Mouse (Mus musculus) heart, embryonic 11.5 days (tissue): ENCODE measurements around the gene Atp6v1f. TPM values are rescaled to one million over a fixed set of nuclear protein-coding genes. Genes with fewer than 3 reads are reported as not detected.

Source experiments
- ATAC-seq: fragments of 200-750 bp; cut with Nextera tagmentation; replicated peaks from 2 replicates; pipeline ENCODE4 v1.8.0; 2017; ENCODE audit warnings: moderate library complexity; ENCODE audit not compliant: insufficient number of reproducible peaks, low FRiP score, low TSS enrichment
- H3K27ac ChIP-seq: fragments of 300-500 bp; sonication (generic); 2 replicates; pipeline ENCODE4 v1.5.1; 2014; ENCODE audit warnings: mild to moderate bottlenecking, low read depth, low read length
- H3K27me3 ChIP-seq: fragments of 300-500 bp; sonication (generic); 2 replicates; pipeline ENCODE4 v1.6.1; 2014; ENCODE audit warnings: mild to moderate bottlenecking, low read length, mixed read lengths; ENCODE audit not compliant: control insufficient read depth, insufficient read depth
- H3K36me3 ChIP-seq: fragments of 300-500 bp; sonication (generic); 2 replicates; pipeline ENCODE4 v1.6.1; 2014; ENCODE audit warnings: mild to moderate bottlenecking, low read length, moderate library complexity, mixed read lengths; ENCODE audit not compliant: control insufficient read depth, insufficient read depth
- H3K4me1 ChIP-seq: fragments of 300-500 bp; sonication (generic); 2 replicates; pipeline ENCODE4 v1.6.1; 2014; ENCODE audit warnings: low read length; ENCODE audit not compliant: control insufficient read depth, insufficient read depth
- H3K4me2 ChIP-seq: fragments of 300-500 bp; sonication (generic); 2 replicates; pipeline ENCODE4 v1.6.1; 2014; ENCODE audit warnings: mild to moderate bottlenecking, moderate library complexity
- H3K4me3 ChIP-seq: fragments of 300-500 bp; sonication (generic); 2 replicates; pipeline ENCODE4 v1.5.1; 2014; ENCODE audit warnings: low read depth, low read length
- H3K9ac ChIP-seq: fragments of 300-500 bp; sonication (generic); 2 replicates; pipeline ENCODE4 v1.6.1; 2014; ENCODE audit warnings: mild to moderate bottlenecking, low read depth, low read length, moderate library complexity
- H3K9me3 ChIP-seq: fragments of 300-500 bp; sonication (generic); replicated peaks from 2 replicates; pipeline ENCODE4 v1.6.1; 2016; ENCODE audit warnings: low read length; ENCODE audit not compliant: control insufficient read depth
- WGBS: fragments of 180-500 bp; shearing (Covaris S2); extraction: QIAGEN DNeasy Blood & Tissue Kit; methylation state at CpG from one replicate; pipeline ENCODE4 v1.1.7; 2014; ENCODE audit not compliant: insufficient replicate concordance; 5-methylcytosine and 5-hydroxymethylcytosine counted together
- polyA plus RNA-seq: library from polyadenylated mRNA; unstranded; fragments of >200 nt; fragmentation: Nextera tagmentation; extraction: Ambion mirVana; gene quantifications from 2 replicates; pipeline ENCODE4 v1.2.1, GENCODE M21; 2014

Gene Atp6v1f
- polyA plus RNA-seq, 1 experiment from 2014 or later, result 209 TPM

DNA sequence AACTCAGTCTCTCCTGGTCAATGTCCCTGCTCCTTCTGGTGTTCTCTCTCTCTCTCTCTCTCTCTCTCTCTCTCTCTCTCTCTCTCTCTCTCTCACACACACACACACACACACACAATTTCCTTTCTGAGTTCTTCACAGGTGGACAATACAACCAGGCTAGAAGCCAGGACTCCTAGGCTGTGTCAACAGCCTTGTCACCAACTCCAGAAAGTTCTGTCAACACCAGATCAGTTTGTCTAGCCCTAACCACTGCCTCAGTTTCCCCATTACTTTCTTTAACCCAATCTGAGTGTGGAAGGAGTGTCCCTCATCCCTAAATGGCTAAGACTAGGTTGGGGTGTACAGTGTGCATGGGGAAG, 34.9 kb upstream of the Atp6v1f start:
- no peaks in the 10 kb centered on the region for H3K27me3 ChIP-seq
- H3K4me3 ChIP-seq, result peak overlapping the region; percentile 67
- H3K36me3 ChIP-seq, result no peaks in the 10 kb centered on the region
- H3K4me1 ChIP-seq, result peaks cover 44% of the 10 kb centered on the region
- H3K27ac ChIP-seq, result peak overlapping the region; percentile 97
- ATAC-seq, result no peak
- H3K9ac ChIP-seq, result peak overlapping the region; percentile 80; the same call in 1 of the 2 replicates
- no peaks in the 10 kb centered on the region for H3K9me3 ChIP-seq
- peak overlapping the region; percentile 90 for H3K4me2 ChIP-seq

DNA sequence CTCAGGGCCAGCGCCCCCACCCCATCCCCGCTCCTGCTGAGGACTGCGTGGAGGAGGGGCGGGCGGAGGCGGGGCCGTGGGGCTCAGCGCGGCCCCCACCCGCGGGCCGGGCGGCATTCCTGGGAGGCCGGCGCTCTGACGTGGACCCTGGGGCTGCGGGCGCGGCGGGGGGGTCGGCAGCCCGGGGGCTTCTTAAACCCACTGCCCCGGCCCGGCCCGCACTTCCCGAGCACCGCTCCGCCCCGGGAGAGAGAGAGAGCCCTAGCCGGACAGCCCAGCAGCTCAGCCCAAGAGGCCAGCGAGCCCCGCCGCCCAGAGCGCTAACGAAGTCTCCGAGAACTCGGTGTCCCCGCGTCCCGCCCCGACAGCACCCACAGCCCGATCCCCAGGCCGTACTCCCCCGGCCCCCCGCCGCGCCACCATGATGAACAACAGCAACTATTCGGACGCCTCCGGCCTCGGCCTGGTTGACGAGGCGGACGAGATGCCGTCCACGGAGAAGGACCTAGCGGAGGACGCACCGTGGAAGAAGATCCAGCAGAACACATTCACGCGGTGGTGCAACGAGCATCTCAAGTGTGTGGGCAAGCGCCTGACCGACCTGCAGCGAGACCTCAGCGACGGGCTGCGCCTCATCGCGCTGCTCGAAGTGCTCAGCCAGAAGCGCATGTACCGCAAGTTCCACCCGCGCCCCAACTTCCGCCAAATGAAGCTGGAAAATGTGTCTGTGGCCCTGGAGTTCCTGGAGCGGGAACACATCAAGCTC, 34.3 kb upstream of the Atp6v1f start, which contains the start of gene Flnc:
Gene Flnc, plus strand, starts transcription at position 219 of the 766 bp plus-strand sequence.
- ATAC-seq, result peak; percentile 23; the same call in 1 of the 2 replicates
- peak within 1 kb of the TSS; percentile 80 for H3K9ac ChIP-seq
- no peaks in the 10 kb centered on the region for H3K9me3 ChIP-seq
- H3K36me3 ChIP-seq, result no peaks in the 10 kb centered on the region
- peak within 1 kb of the TSS; percentile 97 for H3K27ac ChIP-seq
- under 1% methylated on average over 69 of the region's 77 CpGs for WGBS
- peaks cover 44% of the 10 kb centered on the region for H3K4me1 ChIP-seq
- peak within 1 kb of the TSS; percentile 90 for H3K4me2 ChIP-seq
- no peaks in the 10 kb centered on the region for H3K27me3 ChIP-seq
- peak within 1 kb of the TSS; percentile 67 for H3K4me3 ChIP-seq

DNA sequence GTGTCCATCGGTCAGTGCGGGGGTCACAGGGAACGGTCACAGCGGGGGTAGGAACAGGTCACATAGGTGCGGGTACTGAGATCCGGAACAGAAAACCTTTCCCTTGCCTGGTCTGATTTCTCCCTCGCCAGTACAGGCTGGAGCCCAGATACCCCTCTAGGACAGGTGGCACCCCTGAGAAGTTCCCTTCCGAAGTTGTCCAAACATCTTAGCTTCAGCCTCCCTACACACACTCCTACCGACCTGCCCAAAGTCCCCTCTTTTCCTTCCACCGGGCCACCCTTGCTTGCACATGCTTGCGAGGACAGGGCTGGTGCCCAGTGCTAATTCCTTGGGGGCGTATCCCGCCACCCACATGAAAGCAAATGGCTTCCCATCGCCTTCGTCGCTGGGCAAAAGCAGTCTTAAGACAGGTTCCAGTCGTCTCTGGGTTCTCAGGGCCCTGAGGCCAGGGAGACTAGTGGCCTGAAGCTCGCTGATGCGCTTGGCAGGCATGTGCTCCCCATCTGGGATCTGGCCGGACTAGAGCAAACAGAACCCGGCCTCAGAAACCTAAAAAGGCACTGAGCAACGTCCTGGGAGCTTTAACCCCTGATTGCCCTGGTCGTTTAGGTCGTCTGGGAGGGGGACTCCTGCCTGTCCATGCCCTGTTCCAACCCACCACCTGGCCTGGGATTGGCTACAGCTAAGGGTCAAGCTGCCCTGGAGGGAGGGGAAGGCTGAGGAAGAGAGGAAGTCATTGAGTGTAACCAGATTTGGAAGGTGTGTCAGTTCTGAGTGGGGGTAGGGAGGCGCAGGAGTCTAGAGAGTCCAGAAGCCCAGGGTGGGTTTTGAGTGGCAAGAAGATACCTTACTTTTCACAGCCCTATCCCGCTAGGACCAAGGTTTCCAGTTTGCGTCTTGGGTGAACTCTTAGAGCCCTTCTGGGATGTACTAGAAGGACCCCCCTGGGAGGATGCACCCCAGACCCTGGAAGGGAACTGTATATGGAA, 33.4 kb upstream of the Atp6v1f start:
- Histone ChIP-seq H3K27me3 (no peaks in the 10 kb centered on the region), H3K9me3 (no peaks in the 10 kb centered on the region), H3K4me1 (peaks cover 44% of the 10 kb centered on the region), H3K4me2 (peak overlapping the region; percentile 90), H3K4me3 (peak overlapping the region; percentile 67), H3K27ac (peak overlapping the region; percentile 97), H3K36me3 (peaks cover 5% of the 10 kb centered on the region; the same call in 1 of the 2 replicates), H3K9ac (peak overlapping the region; percentile 80)
- peak; percentile 33 for ATAC-seq
- WGBS, result 3% methylated on average over 27 of the region's 27 CpGs

DNA sequence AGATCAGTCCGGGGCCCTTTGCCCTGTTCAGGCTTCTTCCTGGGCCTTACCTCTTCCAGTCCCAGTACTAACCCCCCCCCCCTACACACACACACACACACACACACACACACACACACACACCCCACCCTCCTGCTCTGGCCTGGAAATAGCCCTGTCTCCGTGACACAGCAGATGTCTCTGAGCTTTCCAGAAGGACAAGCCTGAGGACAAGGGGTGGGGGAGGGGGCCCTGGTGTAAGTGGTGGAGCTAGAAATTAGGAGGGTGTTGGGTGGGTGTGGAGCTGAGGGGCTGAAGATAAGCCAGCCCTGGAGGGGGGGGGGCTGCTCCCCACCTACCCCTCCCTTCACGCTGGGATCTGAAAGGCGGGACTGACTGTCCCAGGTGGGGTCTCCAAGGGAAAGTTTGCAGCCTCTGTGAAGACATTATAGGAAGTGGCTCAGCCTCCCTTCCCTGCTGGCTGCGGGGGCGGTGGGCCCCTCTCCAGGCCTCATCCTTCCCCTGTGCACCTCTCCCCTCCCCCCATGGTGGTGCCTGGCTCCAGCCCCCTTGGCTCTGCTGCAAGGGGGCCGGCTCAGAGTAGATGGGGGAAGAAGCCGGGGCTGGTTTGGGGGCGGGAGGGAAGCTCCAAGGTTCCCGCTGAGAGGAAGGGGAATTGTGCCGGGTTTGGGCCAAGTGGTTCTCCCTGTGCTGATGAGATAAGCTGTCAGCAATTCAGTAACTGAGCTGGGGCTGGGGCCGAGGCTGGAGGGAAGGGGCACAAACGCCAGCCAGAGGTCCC, 32.4 kb upstream of the Atp6v1f start:
- WGBS, result 2% methylated on average over 13 of the region's 13 CpGs
- peaks cover 42% of the 10 kb centered on the region for H3K4me1 ChIP-seq

DNA sequence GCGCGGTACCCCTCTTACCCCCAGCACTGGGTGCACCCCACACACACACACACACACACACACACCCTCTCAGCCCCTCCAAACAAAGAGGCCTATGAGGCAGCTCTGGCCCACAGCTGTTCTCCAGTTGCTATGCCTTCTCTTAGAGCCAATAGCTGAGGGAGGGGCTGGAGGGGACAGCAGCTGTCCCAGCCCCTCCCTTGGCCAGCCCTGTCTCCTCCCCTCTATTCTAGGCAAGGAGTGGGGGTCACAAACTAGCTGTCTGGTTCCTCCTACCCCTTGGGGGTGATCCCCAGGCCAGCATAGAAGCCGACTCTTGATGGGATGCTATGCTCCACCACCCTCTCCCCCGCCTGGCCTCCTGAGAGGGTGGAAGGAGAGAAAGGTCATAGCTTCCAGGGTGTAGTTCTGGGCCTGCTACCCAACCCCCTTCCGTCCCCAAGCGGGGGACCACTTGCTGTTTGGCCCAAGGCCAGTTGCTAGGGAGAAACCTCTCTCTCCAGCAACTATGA, 31.5 kb upstream of the Atp6v1f start:
- Histone ChIP-seq H3K4me2 (peak overlapping the region; percentile 90), H3K4me1 (peaks cover 33% of the 10 kb centered on the region), H3K4me3 (peak overlapping the region; percentile 67), H3K9me3 (no peaks in the 10 kb centered on the region), H3K27ac (peak overlapping the region; percentile 97), H3K36me3 (peaks cover 11% of the 10 kb centered on the region), H3K27me3 (no peaks in the 10 kb centered on the region), H3K9ac (peak overlapping the region; percentile 80)
- ATAC-seq, result 0 out of 2 replicates have a peak, but pooled peaks have one; percentile 7
- WGBS, result 13% methylated on average over 6 of the region's 6 CpGs

More for the DNA sequence above, 32.4 kb upstream of the Atp6v1f start:
- H3K27ac ChIP-seq, result peak overlapping the region; percentile 97
- peak overlapping the region; percentile 80 for H3K9ac ChIP-seq
- no peaks in the 10 kb centered on the region for H3K9me3 ChIP-seq
- ATAC-seq, result peak; percentile 17
- H3K4me3 ChIP-seq, result peak overlapping the region; percentile 67
- no peaks in the 10 kb centered on the region for H3K27me3 ChIP-seq
- H3K36me3 ChIP-seq, result peaks cover 7% of the 10 kb centered on the region; the same call in 1 of the 2 replicates
- peak overlapping the region; percentile 90 for H3K4me2 ChIP-seq

DNA sequence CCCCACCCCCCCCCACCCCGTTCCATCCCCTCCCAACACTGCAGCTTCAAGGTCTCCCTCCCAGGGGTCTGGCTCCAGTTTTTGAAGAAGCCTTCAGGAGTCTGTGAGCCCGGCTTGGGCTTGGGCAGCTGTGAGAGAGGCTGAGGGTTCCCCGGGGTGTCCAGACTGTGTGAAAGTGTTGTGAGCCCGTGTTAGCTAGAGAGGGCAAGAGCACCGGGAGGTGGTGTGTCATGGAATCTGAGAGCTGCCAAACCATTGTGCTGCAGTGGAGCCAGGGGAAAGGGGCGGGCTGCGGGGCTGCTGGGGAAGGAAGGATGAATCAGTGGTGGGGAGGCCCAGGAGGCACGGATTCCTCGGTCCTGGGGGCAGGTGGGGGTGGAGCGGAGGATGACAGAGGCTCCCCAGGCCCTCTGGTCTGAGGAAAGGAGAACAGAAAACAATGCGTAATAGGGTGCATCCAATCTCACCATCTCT, 31.0 kb upstream of the Atp6v1f start:
- H3K9me3 ChIP-seq, result no peaks in the 10 kb centered on the region
- peaks cover 33% of the 10 kb centered on the region for H3K4me1 ChIP-seq
- no peaks in the 10 kb centered on the region for H3K27me3 ChIP-seq
- H3K4me3 ChIP-seq, result peak overlapping the region; percentile 67
- ATAC-seq, result no peak
- peaks cover 14% of the 10 kb centered on the region for H3K36me3 ChIP-seq
- WGBS, result 8% methylated on average over 11 of the region's 11 CpGs
- H3K27ac ChIP-seq, result peak overlapping the region; percentile 97
- peak overlapping the region; percentile 90 for H3K4me2 ChIP-seq
- peak overlapping the region; percentile 80 for H3K9ac ChIP-seq

DNA sequence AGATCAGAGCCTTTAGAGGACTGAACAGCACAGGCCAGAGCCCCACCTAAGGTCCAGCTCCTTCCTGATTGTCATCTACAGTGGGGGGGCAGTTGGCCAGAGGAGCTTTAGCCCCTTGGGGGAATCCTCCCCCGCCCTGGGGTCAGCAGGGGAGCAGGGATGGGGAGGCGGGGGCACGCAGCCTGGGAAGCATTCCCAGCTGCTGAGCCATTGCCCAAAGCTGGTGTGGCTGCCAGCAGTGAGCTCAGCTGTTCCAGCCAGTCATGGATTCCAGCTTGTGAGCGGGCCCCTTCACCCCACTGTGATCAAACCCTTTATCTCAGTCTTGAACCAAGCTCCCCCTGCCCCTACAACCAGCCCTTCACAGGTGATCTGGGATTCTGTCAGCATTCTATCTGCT, 28.3 kb upstream of the Atp6v1f start:
- H3K9ac ChIP-seq, result no peak overlapping the region
- no peaks in the 10 kb centered on the region for H3K27me3 ChIP-seq
- no peak for ATAC-seq
- no peak overlapping the region for H3K4me2 ChIP-seq
- no peak overlapping the region for H3K27ac ChIP-seq
- 88% methylated on average over 4 of the region's 4 CpGs for WGBS
- peaks cover 25% of the 10 kb centered on the region for H3K36me3 ChIP-seq
- H3K4me3 ChIP-seq, result no peak overlapping the region
- H3K9me3 ChIP-seq, result no peaks in the 10 kb centered on the region
- H3K4me1 ChIP-seq, result peaks cover 21% of the 10 kb centered on the region
